Mouse (Mus musculus): ENCODE measurements around the gene Slc2a9. TPM values are rescaled to one million over a fixed set of nuclear protein-coding genes. Genes with fewer than 3 reads are reported as not detected.

The Slc2a9 gene
- polyA plus RNA-seq (2012; rRNA removed): 3.3 and 3.6 TPM in 2 replicates

GRCm38 (mm10) chr5:38502992-38503391 is at the start of gene Slc2a9:
Gene Slc2a9 (minus strand): TSS chr5:38503143.

GRCm38 (mm10) chr5:38318966-38319786 is 183.8 kb downstream of the Slc2a9 start, which contains the start of gene Drd5:
Gene Drd5 (plus strand): TSS chr5:38319367.

Other genes with a start within 250 kb of the Slc2a9 start
- gene Tmem128, start 243.0 kb downstream of the Slc2a9 start, polyA plus RNA-seq (2012; rRNA removed): 18.1 and 19.7 TPM in 2 replicates
- gene Otop1, start 227.2 kb downstream of the Slc2a9 start, polyA plus RNA-seq (2012; rRNA removed): not detected in 2 replicates
- not detected in 2 replicates for gene Drd5, start 183.8 kb downstream of the Slc2a9 start, polyA plus RNA-seq (2012; rRNA removed)
- 239 and 255 TPM in 2 replicates for gene Wdr1, start 60.1 kb upstream of the Slc2a9 start, polyA plus RNA-seq (2012; rRNA removed)
- 0.71 and 0.90 TPM in 2 replicates for gene Zfp518b, start 181.7 kb upstream of the Slc2a9 start, polyA plus RNA-seq (2012; rRNA removed)

All from colon, adult 2 months (tissue).